Mouse (Mus musculus) layer of hippocampus, postnatal 14 days (tissue): ENCODE measurements at regions not wholly inside any gene's neighbourhood (a gene's known extent, or its start where the extent isn't known, plus 50 kb on each side); places are given as distances from the start of the nearest gene placed in this dataset.

Experiments
- DNase-seq, 2 experiments: peaks; one replicate each; pipeline ENCODE4 v3.0.0; 2021 to 2022; ENCODE audit warnings: low spot score in 2 of 2, mixed read lengths in 1 of 2

DNA sequence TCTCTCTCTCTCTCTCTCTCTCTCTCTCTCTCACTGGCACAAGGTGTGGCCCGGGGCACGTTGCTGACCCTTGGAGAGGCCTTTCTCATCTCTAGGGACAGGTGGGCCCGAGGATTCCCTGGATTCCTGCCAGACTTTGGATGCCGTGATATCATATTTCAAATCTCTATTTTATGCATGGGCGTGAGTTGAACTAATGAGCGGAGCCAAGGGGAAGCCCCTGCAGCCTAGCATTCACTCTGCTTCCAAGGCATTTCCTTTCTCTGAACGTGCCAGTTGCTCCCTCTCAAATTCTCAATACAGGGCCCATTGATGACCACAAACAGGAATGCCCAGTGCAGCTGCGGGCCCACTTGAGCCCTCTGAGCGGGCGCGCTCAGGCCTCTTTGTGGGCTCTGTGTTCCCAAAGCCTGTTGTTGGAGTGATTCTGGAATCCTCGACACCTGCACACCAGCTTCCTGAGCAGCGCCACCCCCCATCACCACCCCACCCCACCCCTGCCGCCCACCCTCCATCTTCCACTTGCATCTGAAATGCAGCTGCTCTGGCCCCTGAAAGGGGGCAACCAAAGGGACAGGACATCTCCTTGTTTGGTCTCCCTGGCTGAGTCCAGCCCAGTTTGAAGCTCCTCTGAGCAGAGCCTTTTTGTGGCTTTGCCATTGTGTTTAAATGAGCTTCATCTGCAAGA lies 175.0 kb upstream of the Lpp start:
- peak; percentile 23 to 34 for DNase-seq

GRCm38 (mm10) chr16:24216828-24217227 lies 176.5 kb upstream of the Lpp start:
- DNase-seq: no peak

DNA sequence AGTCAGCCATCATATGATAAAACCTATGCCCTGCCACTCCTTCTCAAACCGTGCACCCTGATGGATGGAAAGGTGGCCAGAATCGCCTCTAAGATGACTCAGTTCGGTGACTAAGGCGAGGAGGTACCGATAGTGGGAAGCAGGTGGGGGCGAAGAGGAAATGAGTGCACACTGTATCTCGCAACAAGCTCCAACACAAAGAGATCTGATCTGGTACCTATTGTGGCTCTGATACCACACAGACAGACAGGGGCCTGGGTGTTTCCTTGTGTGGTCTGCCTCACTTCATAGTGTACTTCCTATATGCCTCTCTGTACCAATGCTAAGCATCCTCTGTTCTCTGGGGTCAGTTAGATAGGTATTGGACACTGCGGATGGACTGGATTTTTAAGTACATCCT lies 178.0 kb upstream of the Lpp start:
- DNase-seq: no peak

GRCm38 (mm10) chr16:24213577-24213976 lies 179.7 kb upstream of the Lpp start:
- no peak for DNase-seq

GRCm38 (mm10) chr16:24212702-24213101 lies 180.6 kb upstream of the Lpp start:
- no peak for DNase-seq

DNA sequence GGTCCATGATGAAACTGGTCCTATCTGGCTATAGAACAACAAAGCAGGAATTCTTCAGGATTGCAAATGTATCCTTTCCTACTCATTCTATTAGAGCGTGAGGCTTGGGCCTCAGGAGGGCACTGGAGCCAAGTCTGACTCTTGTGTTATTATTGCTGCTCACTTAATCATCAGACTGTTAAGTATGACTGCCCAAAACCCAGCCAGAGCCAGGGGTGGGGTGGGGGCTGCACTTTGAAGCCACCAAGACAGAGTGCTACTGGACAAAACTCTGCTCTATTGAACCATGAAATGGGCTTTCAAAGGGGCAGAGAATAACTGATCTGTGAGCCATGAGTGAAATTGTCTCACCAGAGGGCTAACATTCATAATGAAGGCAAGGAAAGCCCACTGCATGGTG lies 181.7 kb upstream of the Lpp start:
- DNase-seq: no peak

GRCm38 (mm10) chr16:24208876-24209275 lies 184.4 kb upstream of the Lpp start:
- DNase-seq: no peak

DNA sequence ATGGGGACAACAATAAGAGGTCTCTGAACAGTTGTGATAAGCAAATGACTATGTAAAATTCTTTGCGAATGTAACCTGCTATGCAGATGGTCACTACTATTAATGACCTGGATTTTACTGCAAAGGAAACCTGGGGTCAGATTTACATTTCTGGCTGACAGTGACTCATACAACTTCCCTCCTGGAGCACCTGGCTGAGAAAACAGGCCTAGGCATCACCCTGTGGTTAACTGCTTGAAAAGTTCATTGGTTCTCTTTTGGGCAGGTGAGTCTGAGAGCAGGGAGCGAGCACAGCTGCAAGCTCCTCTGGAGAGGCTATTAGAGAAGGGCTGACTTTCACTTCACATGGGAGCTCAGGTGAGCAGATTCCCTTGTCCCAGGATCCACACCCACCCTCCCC lies 185.2 kb upstream of the Lpp start:
- DNase-seq: no peak

DNA sequence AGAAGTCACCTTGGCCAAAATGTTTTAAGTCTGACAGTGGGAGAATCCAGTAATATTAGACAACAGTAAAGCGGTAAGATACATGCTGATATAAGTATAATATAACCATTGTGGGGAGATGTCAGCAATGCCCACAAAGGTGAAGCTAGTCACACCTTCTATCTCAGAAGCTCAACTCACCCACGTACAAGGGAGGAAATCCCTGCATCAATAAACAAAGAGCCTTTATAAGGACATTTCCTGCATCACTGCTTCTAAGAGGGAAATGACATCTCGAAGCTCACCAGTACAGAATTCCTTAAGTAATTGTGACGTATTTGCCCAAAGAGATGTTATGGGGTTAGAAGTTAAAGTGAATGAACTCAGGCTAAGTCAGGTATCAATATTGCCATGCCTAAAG lies 186.3 kb upstream of the Lpp start:
- no peak for DNase-seq

DNA sequence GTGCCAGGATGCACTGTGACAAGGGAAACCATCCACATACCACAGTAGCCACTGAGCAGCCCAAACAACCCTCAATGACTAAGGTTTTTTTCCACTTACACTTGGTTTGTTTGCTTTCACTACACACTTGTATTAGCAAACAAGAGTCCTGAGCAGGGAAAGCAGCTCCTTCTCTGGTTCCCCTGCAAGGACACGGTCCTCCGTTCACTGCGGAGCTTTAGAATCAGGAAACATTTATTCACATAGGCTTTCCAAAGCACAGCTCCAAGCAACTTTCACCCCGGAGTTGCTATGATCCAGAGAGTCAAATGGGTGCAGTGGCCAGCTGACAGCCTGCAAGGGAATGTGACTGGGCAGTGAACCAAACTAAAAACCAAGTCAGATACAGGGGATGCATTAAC lies 186.8 kb upstream of the Lpp start:
- no peak for DNase-seq

GRCm38 (mm10) chr16:24205594-24205993 lies 187.7 kb upstream of the Lpp start:
- no peak for DNase-seq

DNA sequence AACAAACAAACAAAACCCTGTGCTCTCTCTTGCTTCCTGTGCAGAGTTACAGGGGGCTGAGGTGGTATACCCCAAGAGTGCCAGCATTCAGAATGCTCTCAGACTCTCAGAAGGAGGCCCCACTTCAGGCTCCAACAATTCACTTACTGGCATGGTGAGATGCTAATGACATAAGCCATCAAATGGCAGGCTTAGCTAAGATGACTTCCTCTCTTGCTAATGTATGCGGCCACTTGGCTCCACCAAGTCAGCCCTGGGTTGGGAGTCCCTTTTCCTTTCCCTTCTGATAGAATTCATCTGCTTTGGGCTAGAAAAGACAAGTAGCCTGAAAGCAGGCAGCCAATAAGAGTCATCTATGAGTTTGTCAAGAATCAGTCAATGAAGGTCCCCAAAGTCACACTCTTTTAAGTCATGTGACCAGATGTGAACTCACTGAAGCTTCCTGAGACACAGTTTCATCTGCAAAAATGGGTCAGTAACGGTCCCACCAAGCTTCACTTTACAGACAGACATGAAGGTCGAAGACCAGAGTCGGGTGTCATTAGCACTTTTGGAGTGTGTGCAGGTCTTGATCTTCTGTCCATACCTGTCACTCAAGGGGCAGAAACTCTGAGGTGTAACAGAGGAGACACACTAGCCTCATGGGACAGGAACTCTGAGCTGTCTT lies 189.1 kb upstream of the Lpp start:
- DNase-seq: no peak

DNA sequence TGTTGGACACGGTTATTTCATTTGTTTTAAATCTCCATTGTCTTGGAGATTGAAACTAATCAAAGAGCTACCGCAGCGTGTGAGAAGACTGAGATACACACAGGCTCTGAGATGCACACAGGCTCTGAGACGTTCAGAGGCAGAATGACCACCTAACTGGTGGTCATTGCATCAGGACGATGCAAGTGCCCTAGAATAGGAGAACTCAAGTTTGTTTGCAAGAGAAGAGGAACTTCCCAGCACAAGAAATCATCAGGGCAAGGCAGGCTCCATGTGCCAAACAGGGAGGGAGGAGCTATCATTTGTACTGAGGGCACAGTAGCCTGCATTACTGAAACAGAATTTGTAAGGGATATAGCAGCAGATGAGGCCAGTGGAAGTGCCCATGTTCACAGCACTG lies 190.7 kb upstream of the Lpp start:
- DNase-seq: no peak

DNA sequence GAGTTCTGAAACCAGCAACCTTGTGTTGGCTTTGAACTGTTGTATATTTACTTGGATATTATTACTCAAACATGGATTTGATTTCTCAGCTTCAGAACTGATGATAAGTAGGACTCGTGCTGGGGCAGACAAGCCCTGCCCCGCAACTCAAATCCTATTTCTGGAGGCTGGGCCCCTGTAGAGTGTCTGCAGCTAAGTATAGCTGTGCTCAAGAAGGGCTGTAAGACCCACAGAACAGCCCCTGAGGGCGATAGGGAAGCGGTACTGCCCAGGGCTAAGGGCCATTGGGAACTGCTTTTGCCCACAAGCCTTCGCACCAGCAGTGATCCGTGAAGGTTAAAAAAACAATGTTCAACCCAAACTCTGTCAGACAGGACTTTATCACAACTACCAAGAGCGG lies 191.9 kb upstream of the Lpp start:
- no peak for DNase-seq

GRCm38 (mm10) chr16:24200200-24200599 lies 193.1 kb upstream of the Lpp start:
- no peak for DNase-seq

DNA sequence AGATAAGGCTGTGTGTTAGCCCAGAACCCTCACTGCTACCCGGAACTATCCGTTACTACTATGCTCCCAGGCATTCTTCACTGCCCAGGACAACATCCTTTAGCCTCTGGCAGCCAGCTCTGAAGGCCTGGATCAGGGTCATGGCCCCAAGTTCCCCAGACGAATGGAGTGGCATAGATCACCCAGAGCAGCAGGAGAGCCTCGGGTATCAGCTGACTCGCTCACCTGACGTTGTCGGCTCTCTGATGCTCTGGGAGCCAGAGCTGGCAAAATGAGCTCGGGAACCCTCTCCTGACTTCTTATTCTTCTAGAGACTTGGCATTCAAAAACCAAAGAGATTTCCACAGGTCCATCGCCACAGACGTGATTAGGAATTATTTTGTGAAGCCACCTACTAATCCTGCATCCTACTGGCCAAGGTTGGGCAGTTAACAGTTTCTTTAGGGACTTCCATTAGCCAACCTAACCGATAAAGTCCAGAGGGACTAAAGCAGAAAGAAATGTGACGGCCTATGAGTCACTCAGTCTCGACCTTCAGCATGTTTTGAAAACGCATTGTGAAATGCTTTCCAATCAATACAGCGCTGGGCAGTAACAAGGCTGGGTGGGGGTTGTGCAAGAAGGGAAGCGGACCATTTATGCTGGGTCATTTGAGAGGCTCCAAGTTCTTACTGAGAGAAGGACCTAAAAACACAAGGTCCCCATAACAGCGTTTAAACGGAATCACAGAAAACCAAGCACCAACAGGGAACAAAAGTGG lies 193.7 kb upstream of the Lpp start:
- no peak for DNase-seq

DNA sequence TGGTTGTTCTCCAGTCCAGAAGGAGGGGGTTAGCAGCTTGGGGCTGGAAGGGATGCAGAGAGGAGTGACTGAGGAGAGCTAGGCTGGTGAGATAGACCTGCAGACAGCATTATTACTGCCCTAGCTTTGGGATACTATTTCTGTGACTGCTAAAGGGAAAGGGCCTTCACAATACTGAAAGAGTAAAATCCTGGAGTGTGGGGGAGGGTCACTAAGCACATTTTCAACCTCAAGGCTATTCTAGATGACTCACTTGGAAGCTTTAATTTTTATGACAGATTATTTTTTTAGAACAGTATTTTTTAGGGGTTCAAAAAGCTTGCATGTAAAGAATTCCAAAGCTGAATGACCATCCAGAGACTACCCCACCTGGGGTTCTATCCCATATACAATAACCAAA lies 195.0 kb upstream of the Lpp start:
- DNase-seq: no peak

- no peak for DNase-seq
Measured at GRCm38 (mm10) chr16:24197618-24198017, 195.7 kb upstream of the Lpp start.

DNA sequence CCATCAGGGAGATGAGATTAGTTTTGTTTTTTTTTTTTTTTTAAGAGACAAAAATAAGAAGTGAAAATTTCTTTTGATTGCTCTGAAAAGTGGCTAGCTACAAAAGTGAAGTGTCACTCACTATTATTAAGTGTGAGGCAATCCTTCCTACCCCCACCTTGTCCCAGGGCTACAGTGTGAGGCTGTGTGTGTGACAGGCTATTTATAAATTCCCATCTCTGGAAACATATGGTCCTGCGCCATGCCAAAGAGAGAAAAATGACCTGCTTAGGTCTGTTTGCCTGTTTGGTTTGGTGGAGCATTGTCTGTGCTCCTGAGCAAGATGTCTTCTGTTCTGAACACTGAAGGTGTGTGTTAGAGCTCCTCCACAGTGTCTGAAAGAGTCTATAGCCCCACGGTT lies 199.4 kb upstream of the Lpp start:
- no peak for DNase-seq

DNA sequence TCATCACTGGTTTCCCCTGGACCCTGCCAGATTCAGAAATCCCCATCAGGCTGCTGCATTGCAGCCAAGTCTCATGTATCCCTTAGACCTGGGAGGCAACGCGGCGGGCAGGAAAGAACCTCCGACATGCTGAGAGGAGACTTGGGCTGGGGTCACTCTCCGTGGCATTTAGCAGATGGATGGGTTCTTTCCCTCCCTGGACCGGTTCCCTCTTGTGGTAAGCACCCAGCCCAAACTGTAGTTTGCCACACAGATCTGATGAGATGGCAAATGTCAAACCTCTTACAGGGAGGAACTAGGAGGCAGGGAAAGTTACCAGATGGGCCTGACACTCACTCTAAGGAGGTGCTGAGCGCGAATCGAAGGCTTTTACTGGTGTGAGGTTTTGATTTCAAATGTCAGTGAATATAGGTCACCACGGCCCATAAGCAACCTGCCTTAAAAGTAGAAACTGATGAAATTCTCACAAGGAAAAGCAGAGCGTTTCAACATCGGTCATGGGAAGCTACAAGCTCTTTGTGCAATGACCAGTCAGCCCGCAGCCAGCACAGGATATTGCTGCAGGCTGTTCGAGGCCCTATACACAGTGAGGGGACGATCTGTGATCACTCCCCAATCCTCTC lies 199.9 kb upstream of the Lpp start:
- DNase-seq: no peak

DNA sequence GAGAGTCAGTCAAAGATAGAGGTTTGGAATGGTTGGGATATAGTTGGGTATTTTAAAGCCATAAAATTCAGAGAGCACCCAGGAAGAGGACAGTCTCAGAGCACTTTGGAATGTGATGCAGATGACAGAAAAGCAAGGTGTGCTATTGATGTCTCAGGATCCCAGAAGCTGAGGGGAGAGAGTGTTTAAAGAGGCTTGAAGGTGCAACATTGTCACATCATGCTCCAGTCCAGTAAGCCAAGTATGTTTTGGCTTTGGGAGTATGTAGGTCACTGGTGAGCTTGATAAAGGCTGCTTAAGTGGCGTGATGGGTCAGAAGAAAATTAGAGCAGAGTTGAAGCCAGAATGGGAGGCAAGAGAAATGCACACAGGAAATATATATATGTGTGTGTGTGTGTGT lies 201.3 kb upstream of the Lpp start:
- DNase-seq: no peak

DNA sequence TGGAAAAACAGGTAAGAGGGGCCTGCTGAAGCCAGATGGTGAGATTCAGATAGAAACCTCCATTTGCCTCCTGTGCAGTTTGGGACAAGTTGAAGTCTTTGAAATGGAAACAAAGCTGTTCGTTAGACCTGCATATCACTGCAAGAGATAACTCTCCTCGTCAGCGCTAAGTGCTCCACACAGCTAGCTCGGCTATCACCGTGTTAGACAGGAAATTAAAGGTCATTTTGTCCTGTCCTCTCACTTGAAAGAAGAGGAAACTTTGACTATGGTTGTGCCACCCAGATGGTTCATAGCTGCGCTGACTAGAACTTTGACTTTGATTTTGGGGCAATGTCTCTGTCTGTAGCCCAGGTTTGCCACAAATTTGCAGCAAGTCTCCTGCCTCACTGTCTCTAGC lies 198.5 kb upstream of the Bcl6 start:
- no peak for DNase-seq
